Mouse (Mus musculus) frontal cortex, postnatal 10 days (tissue): Measurements from ENCODE around the gene Frmd4a.

ENCODE experiments used
- DNase-seq, 2 experiments: peaks; one replicate each; pipeline ENCODE4 v3.0.0; 2022; ENCODE audit warnings: low spot score in 2 of 2, mixed read lengths in 1 of 2

Gene Frmd4a

DNA sequence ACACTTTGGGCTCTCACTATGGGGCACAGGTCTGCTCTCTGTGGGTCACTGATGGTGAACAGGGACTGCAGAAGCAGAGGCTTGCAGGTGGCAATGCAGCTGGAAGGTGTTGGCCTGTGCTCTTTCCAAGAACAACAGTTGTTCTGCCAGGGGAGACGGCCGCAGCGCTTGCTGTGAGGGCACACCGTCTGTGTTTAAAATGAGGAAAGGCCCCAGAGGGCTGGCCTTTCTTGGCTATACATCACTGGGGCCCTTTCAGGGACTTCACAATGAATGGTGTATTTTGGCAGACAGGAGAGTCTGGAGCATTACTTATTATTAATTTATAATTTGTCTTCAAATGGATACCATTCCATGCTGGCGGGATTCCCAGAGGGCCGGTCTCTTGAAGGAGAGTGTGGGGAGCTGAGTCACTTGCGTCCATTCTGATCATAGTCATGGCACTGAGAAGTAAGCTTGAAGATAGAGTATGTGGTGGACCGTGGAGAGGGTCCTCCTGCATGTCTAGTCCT lies 268.9 kb downstream of the Frmd4a start:
- no peak for DNase-seq

DNA sequence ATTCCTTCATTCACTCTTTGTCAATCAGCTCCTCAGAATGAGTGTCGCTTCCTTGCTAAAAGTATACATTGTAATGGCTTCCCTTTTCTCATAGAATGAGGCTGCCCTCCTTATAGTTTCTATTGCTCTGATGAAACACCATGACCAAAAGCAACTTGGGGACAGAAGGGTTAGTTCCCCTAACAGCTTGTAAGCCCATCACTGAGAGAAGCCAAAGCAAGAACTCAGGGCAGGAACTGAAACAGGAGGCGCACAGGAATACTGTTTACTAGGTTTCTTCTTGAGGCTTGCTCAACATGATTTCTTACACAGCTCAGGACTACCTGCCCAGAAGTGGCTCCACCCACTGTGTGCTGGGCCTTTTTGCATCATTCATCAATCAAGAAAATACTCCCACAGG lies 273.0 kb downstream of the Frmd4a start:
- DNase-seq = no peak

DNA sequence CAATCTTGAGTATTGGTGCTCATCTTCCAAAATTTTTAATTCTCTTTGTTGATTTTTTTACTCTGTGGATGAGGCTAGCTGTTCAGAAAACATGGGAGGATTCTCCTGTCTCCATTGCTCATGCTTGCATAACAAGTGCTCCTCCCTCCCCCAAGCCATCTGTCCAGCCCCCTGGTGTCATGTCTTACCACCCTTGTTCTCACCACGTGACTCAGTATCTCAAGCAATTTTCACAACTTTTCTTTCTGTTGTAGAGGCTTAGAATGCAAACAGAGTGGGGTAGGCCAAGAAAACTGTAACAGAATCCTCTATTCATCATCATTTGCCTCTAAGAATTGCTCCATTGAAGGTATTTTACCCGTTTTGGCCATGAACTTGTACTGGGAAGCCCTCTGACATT lies 273.6 kb downstream of the Frmd4a start:
- peak in 1 of 2 experiments; percentile 46 for DNase-seq

DNA sequence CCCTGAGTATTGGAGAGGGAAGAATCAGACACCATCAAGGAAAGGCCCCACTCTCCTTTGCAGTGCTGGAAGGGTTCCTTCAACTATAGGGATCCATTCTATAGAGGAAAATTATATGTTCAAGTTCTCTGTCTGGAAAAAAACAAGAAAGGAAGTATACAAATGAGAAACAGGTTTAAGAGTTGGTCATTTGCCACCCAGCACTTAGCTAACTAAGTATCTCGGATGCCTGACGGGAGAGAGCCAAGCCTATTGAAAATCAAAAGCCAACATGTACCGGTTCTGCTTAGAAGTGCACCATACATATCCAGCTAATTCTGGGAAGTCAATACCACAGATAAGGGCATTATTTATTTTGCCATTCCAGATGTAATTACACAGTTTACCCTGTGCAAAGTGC lies 274.2 kb downstream of the Frmd4a start:
- DNase-seq = no peak

DNA sequence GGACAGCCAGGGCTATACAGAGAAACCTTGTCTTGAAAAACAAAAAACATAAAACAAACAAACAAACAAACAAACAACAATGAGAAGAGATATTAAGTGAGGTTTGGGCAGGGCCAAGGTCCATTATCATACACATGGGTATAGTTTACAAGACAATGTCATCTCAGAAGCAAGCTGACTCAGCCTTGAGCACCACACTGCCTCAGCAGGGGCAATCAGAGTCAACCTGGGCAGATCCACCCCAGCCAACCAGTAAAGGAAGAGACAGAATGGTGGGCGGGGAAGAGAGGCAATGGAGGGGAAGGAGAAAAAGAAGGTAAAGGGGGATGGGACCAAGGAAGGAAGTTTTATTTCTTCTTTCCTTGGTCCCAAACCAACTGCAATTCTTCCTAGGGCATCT lies 276.2 kb downstream of the Frmd4a start:
- DNase-seq = no peak

DNA sequence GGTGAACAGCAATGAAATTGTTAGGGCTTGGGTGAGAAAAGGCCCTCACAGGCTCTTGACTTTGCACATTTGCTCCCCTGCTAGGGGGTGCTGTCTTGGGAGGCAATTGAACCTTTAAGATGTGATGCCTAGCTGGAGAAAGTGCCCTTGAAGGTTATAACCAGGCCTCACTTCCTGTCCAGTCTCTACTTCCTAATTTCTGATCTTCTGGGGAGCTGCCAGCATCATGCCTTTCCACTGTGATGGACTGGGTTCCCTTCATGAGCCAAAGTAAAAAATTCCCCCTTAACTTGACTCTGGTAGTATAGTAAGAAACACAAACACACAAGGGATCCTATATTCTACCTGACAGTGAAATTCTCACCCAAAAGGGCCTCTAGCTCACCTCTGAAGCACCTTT lies 278.1 kb downstream of the Frmd4a start:
- DNase-seq = no peak

DNA sequence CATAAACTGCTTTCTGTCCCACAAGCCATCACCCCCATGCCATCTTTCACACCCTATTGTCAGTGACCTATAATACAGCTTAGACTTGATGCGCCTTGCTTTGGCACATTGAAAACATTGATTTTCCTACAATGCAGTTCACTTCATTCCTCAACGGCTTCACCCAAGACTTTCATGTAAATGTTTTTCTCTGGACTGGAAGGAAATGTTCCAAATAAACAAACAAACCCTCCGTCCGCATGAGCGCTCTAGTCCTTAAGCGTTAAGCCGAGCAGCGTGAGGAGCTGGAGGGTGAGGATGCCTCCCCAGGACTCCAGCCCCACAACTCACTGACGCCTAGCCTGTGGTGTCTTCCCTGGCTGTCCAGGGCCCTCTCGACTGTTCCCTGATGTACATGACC lies 279.4 kb downstream of the Frmd4a start:
- no peak for DNase-seq

DNA sequence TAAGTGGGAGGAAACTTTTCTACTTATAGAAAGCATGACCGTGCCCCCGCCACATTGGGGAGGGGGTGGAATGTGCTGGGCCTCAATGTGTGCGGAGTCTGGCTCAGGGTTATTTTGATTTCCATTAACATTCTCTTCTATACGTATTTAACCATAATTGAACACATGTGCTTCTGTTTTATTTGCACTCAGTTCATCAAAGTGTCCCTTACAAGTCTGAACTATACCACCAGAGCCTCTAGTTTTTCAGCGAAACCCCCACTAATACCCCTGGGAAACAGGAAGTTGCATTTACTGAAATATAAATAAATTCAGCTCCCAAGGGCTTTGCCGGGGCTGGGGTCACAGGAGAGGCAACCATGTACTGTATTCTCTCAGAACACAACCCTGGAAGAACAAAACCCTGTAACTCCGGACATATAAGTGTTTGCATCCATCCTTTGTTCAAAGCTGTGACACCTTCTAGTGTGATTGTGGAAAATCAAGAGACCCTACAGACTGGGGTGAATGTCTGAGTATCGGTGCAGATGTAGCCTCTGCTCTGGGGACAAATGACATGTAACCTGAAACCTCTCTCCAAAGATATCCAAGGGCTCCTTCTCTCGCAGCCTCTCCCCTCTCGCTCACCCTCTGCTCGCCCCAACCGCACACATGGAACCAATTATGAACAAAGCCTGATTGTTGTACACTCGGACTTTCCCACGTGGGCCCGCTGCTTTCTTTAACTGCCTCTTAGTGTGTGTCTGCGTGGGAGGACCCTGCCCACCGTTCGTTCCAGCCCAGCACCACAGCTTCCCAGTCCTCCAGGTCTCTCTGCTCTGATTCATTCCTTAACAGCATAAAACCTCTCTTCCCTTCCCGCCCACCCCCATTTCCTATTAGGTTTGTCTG lies 281.1 kb downstream of the Frmd4a start:
- DNase-seq = no peak

DNA sequence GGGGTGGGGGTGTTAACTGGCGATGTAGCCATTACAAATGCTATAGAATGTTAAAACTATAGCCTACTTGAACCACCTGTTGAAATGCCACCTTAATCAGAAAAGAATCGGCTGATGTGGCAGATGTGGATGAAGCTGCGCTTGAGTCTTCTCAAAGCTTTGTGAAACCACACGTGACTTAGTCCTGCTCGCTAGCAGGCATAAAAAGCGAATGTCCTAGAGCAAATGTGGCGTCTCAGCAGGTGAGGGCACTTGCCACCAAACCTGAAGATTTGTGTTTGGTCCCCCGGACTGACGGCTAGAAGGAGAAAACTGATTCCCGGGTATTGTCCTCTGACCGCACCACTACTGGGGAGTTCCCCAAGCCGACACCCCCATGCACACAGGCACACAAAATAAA lies 282.1 kb downstream of the Frmd4a start:
- DNase-seq = no peak

DNA sequence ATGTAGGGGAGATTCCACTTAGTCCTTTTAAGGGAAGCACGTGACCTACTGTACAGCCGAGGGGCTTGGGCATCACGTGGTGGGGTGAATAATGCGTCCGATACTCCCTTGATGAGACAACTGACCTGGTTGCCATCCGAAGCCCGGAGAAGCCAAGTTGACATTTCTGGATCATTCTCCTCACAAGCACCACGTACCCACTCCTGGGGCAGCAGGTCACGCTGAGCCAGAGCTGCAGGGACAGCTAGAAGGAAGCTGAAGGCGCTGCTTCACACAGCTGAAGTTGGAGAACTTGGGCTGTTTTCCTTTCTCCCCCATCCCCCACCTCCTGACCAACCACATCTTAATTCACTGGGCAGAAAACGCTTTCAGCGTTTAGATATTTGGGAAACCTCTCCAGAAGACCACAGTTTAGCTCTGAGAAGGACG lies 282.9 kb downstream of the Frmd4a start:
- DNase-seq = no peak

DNA sequence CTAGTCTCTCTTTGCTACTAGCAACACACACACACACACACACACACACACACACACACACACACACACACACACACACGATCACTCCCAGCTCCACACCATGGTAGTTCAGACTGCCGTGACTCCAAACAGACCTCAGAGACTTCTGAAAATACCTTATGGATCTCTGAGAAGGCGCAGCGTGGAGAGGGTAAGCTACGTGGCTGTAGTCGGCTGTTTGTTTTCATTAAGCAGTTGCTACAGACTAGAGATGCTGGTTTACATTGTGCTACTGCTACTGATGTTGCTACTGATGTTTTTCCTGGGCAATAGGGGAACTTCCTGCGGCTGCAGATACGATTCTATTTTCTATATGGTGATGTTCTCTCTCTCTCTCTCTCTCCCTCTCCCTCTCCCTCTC lies 283.3 kb downstream of the Frmd4a start:
- no peak for DNase-seq

DNA sequence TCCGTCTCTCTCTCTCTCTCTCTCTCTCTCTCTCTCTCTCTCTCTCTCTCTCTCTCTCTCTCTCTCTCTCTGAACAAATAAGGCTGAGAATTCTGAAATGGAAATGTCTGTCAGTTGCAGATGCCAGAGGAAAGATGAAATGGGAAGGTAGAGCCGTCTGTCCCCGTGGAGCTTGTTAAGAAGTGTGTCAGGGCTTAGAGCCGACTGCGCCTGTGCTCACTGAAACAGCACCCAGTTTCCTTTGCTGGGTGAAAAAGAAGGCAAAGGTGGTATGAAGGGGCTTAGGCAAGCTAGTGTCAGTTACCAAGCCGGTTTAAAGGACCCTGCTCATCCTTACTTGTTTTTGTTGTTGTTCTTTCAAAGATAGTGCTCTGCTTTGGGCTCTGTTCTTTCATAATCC lies 283.7 kb downstream of the Frmd4a start:
- DNase-seq = no peak

DNA sequence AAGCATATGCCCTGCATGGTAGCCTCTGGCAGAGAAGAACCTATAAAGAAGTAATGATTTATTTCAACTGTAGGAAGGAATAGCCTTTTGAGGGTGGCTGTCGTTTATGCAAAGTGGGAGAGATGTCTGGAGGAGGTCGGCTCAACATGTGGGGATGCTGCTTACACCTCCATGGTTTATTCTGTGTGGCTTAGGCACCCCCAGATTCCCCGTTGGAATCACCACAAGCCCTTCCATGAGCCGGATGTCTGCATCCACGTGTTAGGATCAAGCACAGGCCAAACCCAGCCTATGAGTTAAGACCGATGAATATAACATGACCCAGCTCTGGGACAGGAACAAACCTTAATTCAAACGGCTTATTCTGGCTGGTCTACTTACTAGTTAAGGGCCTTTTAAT lies 284.2 kb downstream of the Frmd4a start:
- no peak for DNase-seq

DNA sequence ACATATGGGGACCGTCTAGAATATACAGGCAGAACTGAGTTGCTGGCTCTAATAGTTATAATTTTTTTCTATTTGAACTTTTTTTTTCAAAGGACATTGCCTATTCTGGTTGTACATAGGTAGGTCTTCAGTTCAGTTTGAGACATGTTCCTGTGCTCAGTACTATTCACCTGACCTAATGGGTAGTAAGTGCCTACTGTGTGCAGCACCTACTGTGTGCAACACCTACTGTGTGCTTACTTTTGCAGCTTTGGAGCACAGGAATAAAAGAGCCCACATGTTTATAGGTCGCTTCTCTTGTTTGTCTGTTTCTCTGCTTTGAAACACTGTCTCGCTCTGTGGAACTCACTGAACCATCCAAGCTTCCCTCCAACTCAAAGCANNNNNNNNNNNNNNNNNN lies 284.6 kb downstream of the Frmd4a start:
- no peak for DNase-seq

DNA sequence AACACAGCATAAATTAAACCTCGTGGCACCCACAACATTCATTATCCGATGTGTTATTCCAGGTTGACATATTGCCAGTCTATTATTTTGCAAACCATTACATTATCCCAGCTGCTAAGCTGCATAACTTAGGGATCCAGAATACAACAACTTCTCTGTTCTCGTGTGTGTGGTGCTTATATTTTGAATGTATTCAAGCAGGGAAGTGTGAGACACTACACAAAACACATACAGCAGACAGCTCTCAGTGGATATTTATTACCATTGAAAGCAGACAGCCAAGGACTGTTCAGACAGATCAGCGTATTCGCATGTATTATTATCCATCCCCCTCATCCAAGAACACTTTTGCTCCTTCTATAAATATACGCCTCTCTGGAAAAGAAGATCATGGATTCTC lies 289.6 kb downstream of the Frmd4a start:
- DNase-seq = no peak

DNA sequence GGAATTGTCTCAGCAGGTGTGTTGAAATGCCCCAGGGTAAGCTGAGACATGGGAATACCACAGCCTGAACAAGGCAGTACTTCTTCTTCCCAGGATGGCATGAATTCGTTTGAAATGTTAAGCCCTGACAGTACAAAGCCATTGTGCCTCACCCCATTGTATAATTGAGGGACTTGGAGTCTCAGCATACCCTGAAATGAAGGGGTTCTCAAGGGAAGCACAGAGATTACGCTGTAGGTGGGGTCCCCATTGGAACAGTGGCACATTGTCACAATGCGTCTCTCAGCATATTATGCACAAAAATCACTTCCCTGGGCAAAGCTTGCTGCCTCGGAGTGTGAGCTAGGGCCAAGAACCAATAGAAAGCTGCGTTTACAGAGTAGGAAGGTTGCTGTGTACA lies 297.0 kb downstream of the Frmd4a start:
- DNase-seq = no peak

DNA sequence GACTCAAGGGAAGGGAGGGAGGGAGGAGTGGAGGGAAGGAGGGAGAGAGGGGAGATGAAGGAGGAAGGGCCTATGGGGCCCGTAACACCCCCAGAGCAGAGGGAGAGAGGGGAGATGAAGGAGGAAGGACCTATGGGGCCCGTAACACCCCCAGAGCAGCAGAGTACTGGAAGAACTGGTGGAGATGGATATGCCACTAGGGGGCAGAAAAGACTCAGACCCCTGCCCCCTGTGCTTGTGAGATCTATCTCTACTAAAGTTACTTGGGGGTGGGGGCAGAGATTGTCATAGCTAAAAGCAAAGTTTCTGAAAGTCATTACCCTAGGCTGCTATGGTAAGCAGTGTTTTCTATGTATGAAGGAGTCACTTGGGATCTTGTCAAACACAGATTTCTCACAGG lies 299.1 kb downstream of the Frmd4a start:
- no peak for DNase-seq

DNA sequence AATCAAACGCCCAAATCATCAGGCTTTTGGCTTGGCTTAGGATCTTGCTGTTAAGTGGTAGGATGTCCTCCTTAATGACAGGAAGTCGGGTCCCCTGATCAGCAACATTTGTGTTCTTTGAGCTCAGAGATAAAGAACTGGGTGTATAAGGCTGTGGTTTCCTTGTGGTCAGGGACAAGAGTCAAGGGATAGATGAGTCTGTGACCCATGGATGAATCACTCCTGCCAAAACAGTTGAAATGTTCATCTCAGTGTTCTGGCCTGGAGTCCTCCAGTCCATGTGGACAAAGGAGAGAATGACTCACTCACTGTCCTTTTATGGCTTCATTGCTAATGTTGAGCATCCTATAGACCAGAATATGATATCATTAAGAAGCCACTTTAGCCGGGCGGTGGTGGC lies 300.6 kb downstream of the Frmd4a start:
- DNase-seq = no peak

DNA sequence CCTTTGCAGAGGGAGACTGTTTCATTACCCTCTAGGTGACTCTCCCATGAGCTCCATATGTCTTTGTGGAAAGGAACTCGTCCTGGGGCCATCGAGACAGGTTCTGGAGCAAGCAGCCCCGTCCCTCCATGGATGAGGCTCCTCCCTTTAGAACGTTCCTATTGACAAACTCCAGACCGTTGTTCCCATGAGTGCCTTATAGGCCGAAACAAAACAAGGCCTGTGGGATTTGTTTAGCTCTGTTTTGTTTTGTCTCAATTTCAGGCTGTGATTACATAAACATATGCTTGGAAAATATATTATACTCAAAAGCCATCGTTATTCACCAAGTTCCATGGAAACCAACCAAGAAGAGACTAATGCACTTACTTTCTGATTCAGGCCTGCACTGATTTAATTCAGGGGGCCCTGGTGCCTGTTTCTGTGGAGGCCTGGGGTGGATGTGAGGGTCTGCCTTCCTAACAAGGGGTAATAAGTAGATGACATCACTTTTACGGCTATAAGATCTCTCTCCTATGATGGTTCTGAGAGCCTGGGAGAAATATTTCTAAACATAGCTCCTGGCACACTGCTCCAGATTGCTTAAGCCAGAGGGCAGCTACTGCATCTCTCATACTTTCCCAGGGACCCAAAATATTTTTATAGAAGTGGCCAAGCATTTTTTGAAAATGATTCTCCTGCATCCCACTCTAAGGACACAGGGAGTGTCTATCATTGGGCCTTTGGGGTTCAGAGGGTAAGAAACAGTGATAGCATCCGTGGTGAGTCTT lies 308.9 kb downstream of the Frmd4a start:
- DNase-seq = no peak

DNA sequence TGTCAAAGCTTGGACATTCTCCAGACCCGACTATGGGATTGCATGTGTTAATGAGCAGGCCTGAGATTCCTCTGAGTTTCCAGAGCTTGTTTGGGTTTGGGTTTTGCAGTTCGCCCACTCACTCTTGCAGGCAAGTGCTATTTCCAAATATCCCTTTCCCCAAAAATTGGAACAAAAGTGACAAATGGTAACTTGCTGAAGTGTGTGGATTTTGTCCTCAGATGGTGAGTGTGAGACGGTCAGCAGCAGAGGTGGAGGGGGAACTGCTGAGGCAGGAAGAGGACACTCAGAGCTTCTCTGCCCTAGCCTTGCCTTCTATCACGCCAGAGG lies 309.5 kb downstream of the Frmd4a start:
- DNase-seq = no peak

DNA sequence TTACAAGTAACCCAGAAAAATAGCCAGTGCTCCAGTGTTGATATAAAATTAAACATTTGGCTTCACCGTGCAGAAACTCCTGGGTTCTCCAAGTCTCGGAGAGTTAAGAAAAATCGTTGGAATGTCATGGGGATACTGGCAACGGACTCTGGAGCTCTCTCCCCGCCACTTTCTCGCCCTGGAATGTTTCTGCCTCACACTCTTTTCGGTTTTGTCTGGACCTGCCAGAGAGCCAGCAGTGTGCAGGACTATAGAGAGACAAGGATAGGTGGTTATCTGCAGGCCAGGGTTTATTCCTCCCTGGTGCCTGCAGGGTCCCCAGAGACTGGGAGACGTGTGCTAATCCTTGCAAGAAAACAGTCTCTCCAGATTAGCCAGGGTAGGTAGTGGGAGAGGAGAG lies 314.9 kb downstream of the Frmd4a start:
- DNase-seq = no peak

DNA sequence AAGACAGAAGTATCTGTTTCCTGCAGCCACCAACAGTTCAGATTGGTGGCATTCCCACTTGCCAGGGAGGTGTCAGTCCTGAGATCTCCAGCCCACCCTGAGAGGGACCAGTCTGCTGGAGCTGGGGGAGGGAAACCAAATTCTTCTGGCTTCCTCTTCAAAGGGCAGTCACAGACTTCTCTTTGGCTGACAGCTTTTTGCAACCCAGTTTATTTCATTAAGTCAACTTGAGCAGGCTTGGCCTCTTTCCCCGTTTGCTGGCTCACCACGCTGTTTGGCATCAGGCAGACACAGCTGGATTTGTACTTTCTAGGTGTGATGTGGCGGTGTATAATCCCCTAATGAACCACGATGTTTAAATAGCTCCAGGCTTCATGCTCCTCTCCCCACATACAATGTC lies 316.7 kb downstream of the Frmd4a start:
- DNase-seq = no peak

DNA sequence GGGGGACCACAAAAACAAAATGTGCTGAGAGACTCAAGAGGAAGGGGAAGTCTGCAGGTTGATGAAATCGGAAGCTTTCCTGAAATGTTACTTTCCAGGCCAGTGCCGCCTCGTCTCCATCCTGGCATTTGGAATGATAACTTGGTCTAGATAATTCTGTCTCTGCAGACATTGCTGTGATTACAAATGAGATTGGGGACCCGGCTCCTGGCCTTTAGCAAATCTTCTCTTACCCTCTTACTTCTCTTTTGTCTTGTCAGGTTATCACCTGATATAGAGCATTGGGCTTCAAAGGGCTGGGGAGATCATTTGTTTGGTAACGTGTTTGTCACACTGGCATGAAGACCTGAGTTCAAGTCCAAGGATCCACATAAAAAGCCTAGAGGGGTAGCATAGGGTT lies 317.4 kb downstream of the Frmd4a start:
- DNase-seq = no peak
